Mouse (Mus musculus) liver, embryonic 14.5 days (tissue): ENCODE data around the gene Atg9b.

Source experiments
- CTCF ChIP-seq: IDR thresholded peaks from 2 replicates; pipeline ENCODE4 v1.5.1; 2016; ENCODE audit warnings: antibody characterized with exemption, low read depth, control low read depth
- EP300 ChIP-seq: IDR thresholded peaks from 2 replicates; pipeline ENCODE4 v1.6.1; 2016; ENCODE audit warnings: antibody characterized with exemption, low read depth

DNA sequence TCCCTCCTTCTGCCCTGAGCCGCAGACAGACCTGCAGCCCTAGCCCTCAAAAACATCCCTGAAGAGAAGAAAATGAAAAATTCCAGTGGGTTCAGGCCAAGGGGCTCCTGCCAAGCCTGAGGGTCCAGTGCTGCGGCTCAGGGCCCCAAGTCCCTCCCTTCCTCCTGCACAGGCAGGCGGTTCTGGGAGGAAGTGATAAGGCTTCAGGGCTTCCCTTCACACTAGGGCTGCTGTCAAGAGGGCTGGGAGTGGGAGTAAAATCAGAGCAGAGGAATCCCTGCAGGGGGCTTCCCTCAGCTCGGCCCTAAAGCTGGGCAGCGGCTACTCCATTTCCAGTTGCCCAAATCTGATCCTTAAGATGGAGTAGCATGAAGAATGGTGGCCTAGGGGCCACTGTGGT lies 26.4 kb downstream of the Atg9b start:
- TF ChIP-seq CTCF (no peak), EP300 (no peak)
